Mouse (Mus musculus): ENCODE results near the gene Ly6g6e. TPM values are rescaled to one million over a fixed set of nuclear protein-coding genes. Genes with fewer than 3 reads are reported as not detected.

Gene Ly6g6e
- total RNA-seq, 2 experiments from 2014 or later: not detected

- no peak for ATAC-seq (replicated peaks; ENCODE audit: low FRiP score, poor library complexity, severe bottlenecking)
These were observed 27.7 kb upstream of the Ly6g6e start for GRCm38 (mm10) chr17:35048932-35049440.

- no peak for ATAC-seq (replicated peaks; ENCODE audit: low FRiP score, poor library complexity, severe bottlenecking)
These were observed 27.1 kb upstream of the Ly6g6e start, which contains the start of gene Clic1 for GRCm38 (mm10) chr17:35049561-35050016. Gene Clic1, plus strand, starts transcription at chr17:35049966.

- ATAC-seq (replicated peaks; ENCODE audit: low FRiP score, poor library complexity, severe bottlenecking): peak; percentile 41
These were observed 26.5 kb upstream of the Ly6g6e start for GRCm38 (mm10) chr17:35050126-35050750.

- 0 out of 2 replicates have a peak, but pooled peaks have one; percentile 31 for ATAC-seq (replicated peaks; ENCODE audit: low FRiP score, poor library complexity, severe bottlenecking)
These were observed 25.3 kb upstream of the Ly6g6e start for GRCm38 (mm10) chr17:35051156-35052086.

- ATAC-seq (replicated peaks; ENCODE audit: low FRiP score, poor library complexity, severe bottlenecking): no peak
These were observed 24.4 kb upstream of the Ly6g6e start for GRCm38 (mm10) chr17:35052271-35052798.

GRCm38 (mm10) chr17:35055691-35056495 is 20.8 kb upstream of the Ly6g6e start:
- no peak for ATAC-seq (replicated peaks; ENCODE audit: low FRiP score, poor library complexity, severe bottlenecking)

GRCm38 (mm10) chr17:35057090-35057489 is 19.6 kb upstream of the Ly6g6e start:
- no peak for ATAC-seq (replicated peaks; ENCODE audit: low FRiP score, poor library complexity, severe bottlenecking)

GRCm38 (mm10) chr17:35058316-35058715 is 18.4 kb upstream of the Ly6g6e start:
- no peak for ATAC-seq (replicated peaks; ENCODE audit: low FRiP score, poor library complexity, severe bottlenecking)

- ATAC-seq (replicated peaks; ENCODE audit: low FRiP score, poor library complexity, severe bottlenecking): peak; percentile 85
These were observed 17.5 kb upstream of the Ly6g6e start, which contains the start of gene Ddah2 for GRCm38 (mm10) chr17:35058911-35059892. Gene Ddah2, plus strand, starts transcription at chr17:35059035.

GRCm38 (mm10) chr17:35060071-35060470 is 16.6 kb upstream of the Ly6g6e start:
- ATAC-seq (replicated peaks; ENCODE audit: low FRiP score, poor library complexity, severe bottlenecking): no peak

- ATAC-seq (replicated peaks; ENCODE audit: low FRiP score, poor library complexity, severe bottlenecking): 0 out of 2 replicates have a peak, but pooled peaks have one; percentile 12
These were observed 15.9 kb upstream of the Ly6g6e start for GRCm38 (mm10) chr17:35060737-35061297.

GRCm38 (mm10) chr17:35061299-35061698 is 15.4 kb upstream of the Ly6g6e start:
- ATAC-seq (replicated peaks; ENCODE audit: low FRiP score, poor library complexity, severe bottlenecking): no peak

GRCm38 (mm10) chr17:35063466-35063865 is 13.2 kb upstream of the Ly6g6e start:
- no peak for ATAC-seq (replicated peaks; ENCODE audit: low FRiP score, poor library complexity, severe bottlenecking)

- ATAC-seq (replicated peaks; ENCODE audit: low FRiP score, poor library complexity, severe bottlenecking): no peak
These were observed 12.3 kb upstream of the Ly6g6e start for GRCm38 (mm10) chr17:35064378-35064877.

- ATAC-seq (replicated peaks; ENCODE audit: low FRiP score, poor library complexity, severe bottlenecking): peak; percentile 74
These were observed 11.5 kb upstream of the Ly6g6e start, which contains the start of gene Ly6g6c for GRCm38 (mm10) chr17:35064951-35065947. Gene Ly6g6c, plus strand, starts transcription at chr17:35065388.

GRCm38 (mm10) chr17:35066084-35066483 is 10.6 kb upstream of the Ly6g6e start, which contains the start of gene Mpig6b:
Gene Mpig6b, minus strand, starts transcription at chr17:35066184.
- ATAC-seq (replicated peaks; ENCODE audit: low FRiP score, poor library complexity, severe bottlenecking): no peak

All from erythroid progenitor cell, adult 5-6 weeks (primary cell).